Mouse (Mus musculus) layer of hippocampus, adult 8-10 months (tissue): Measurements from ENCODE around the gene Pqlc3. TPM values are rescaled to one million over a fixed set of nuclear protein-coding genes. Genes with fewer than 3 reads are reported as not detected.

Experiments
- DNase-seq, 2 experiments: peaks; one replicate each; pipeline ENCODE4 v3.0.0; 2022; ENCODE audit warnings: low spot score in 2 of 2
- total RNA-seq, 4 experiments: library from RNA; stranded (reverse); gene quantifications; 2 replicates each; pipeline ENCODE4 v1.2.4; 2022

The Pqlc3 gene
- total RNA-seq, 4 experiments from 2014 or later = 1.5 to 3.0 (median 1.6) TPM

DNA sequence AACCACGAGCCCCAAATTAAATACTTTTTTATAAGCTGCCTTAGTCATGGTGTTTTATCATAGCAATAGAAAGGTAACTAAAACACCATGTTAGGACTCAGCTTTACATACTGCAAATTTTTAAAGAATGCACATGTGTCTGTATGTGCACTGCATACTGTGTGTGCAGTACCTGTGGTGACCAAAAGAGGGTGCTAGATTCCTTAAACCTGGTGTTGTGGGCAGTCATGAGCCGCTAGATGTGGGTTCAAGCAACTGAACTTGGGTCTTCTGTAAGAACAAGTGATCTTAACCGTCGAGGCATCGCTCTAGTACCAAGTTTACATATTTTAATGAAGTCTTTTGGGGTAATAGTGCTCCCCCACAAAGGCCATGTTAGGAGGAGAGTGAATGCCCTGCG is 9.3 kb upstream of the Pqlc3 start:
- DNase-seq = no peak

DNA sequence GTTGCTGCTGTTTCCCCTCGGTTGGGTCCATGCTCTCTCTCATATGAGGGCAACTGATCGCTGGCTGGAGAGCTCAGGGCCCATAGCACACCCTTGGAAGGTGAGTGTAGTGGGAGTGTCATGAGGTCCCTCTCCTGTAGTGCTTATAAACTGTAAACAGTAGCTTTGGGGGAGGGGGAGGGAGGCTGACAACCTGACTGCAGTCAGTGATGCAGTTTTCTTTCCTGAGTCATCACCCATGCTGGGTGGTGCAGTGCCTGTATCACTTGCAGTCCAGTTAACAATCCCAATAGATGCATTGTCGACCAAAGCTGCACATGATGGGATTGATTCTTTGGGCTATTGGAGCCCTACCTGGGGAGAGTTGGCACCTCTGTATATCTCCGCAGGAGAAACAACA is 1.0 kb upstream of the Pqlc3 start:
- no peak for DNase-seq

DNA sequence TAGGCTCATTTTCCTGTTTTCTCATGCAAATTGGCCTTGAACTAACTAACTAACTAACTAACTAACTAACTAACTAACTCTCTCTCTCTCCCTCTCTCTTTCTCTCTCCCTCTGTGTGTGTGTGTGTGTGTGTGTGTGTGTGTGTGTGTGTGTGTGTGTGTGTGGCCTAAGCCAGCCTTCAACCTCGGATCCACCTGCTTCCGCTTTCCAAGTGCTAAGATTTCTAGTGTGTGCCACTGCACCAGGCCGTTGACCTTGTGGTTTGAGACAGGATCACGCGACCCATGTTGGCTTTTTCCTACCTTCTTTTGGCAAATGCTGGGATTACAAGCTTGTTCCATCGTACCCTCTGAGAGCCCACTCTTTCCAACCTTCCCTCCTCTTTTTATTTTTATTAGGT is 420 bp upstream of the Pqlc3 start:
- no peak for DNase-seq

GRCm38 (mm10) chr12:16999146-16999545 is 1.1 kb downstream of the Pqlc3 start:
- DNase-seq = no peak

GRCm38 (mm10) chr12:16996886-16997462 is 3.2 kb downstream of the Pqlc3 start:
- no peak for DNase-seq

GRCm38 (mm10) chr12:16996281-16996680 is 3.9 kb downstream of the Pqlc3 start:
- no peak for DNase-seq

GRCm38 (mm10) chr12:16994291-16994690 is 5.9 kb downstream of the Pqlc3 start:
- no peak for DNase-seq

- DNase-seq = no peak
These were observed 7.9 kb downstream of the Pqlc3 start for GRCm38 (mm10) chr12:16992355-16992754.

DNA sequence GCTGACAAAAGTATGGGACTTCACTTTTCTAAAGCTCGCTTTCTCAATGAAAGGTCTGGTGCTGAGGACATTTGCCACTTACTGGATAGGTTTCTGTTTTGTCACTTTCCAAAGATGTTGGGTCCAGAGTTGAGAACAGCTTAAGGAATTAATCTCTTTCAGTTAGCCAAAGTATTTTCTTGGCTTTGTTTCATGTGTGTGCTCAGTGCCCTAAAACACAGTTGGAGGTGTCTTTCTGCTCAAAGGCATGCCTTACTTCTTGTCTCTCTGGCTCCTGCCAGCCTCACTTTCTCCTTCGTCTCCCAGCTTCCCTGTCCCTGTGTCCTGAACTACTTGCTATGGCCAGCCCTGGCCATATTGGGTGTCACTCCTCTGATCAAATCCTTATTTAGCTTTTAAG is 8.8 kb downstream of the Pqlc3 start:
- DNase-seq = no peak

- no peak for DNase-seq
These were observed 14.4 kb downstream of the Pqlc3 start for GRCm38 (mm10) chr12:16985778-16986177.

GRCm38 (mm10) chr12:16977120-16977519 is 23.1 kb downstream of the Pqlc3 start:
- DNase-seq = no peak

- no peak for DNase-seq
These were observed 33.4 kb downstream of the Pqlc3 start for GRCm38 (mm10) chr12:16966811-16967210.

DNA sequence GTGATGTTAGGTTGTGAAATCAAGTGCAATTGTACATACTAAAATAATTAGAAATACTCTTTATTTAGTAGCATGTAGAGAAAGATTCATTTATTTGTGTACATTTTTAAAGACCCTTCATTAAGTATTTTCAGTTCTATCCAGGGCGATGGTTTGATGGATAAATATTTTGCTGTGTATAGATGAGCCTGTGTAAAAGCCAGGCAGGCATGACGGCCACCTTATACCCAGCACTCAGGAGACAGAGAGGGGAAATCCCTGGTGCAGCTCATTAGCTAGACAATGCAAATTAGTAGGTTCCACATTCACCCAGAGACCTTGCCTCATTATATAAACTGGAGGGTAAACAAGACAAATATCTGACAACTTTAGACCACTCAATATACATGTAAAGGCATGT is 36.9 kb downstream of the Pqlc3 start:
- no peak for DNase-seq

GRCm38 (mm10) chr12:16958851-16959250 is 41.4 kb downstream of the Pqlc3 start:
- no peak for DNase-seq

DNA sequence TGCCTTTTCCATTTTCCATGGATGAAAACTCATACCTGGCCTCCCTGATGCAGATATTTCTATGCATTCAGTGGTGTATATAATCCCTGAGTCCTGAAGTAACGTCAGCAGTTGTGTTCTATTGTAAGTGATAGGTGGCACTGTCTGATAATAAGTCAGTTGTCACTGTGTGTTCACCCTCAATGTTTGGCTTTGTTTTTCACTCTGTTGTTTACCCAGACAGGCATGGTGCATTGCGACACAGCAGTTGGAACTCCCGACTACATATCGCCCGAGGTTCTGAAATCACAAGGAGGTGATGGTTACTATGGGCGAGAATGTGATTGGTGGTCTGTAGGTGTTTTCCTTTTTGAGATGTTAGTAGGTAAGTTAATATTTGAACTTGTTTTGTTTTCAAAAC is 52.0 kb downstream of the Pqlc3 start:
- no peak for DNase-seq

DNA sequence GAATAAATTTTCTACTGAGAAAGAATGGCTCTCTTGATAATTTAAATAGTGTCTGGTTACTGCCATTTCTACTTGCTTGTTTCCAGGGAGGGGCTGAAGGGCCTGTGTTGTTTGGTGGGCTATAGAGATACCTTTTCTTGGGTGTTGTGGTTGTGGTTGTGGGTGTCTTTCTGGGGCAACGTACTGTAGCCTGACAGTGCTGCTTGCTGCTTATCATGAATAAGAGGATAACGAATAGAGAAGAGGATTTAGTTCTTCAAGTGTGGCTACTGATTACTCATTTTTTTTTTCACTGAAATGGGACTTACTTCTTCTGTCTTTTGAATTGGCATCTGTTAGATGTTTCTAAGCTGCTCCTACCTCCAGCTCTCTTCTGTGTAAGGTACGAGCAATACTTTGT is 58.2 kb downstream of the Pqlc3 start:
- no peak for DNase-seq

Other genes with a start within 250 kb of the Pqlc3 start
- 1 to 10 TPM in 2 of 4 experiments, under 1 TPM in 2; 0.78 to 1.5 (median 1.0) TPM for gene Greb1, start 199.5 kb downstream of the Pqlc3 start, total RNA-seq
- 10 to 100 TPM; 31.7 to 40.5 (median 35.8) TPM for gene E2f6, start 189.4 kb downstream of the Pqlc3 start, total RNA-seq
- 100 to 1,000 TPM; 109 to 143 (median 128) TPM for gene Rock2, start 105.5 kb downstream of the Pqlc3 start, total RNA-seq
- 1 to 10 TPM in 2 of 4 experiments, under 1 TPM in 2; 0.37 to 1.2 (median 1.0) TPM for gene 2410004P03Rik, start 11.3 kb upstream of the Pqlc3 start, total RNA-seq
- gene Kcnf1, start 176.5 kb upstream of the Pqlc3 start, total RNA-seq = 10 to 100 TPM; 34.5 to 49.7 (median 42.7) TPM